Mouse (Mus musculus): ENCODE measurements at regions not wholly inside any gene's neighbourhood (a gene's known extent, or its start where the extent isn't known, plus 50 kb on each side); places are given as distances from the start of the nearest gene placed in this dataset.

DNA sequence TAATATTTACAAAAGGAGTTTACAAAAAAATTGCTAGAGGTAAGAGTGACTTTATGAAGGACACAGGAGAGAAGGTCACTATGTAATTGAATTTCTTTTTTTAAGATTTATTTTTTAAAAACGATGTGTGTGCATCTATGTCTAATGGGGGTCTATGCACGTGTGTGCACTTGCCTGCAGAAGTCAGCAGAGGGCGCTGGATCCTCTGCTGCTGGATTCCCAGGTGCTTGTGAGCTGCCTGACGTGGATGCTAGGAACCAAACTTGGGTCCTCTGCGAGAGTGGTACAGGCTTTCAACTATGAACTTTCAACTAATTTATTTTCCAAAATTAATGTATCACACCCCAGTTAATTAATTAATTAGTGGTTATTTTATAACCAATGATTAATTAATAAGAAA lies 85.0 kb downstream of the Glrx3 start:
- no peak overlapping the region for H3K27ac ChIP-seq (ENCODE audit: low read length)
- 68% methylated on average over 5 of the region's 5 CpGs for WGBS
- no peaks in the 10 kb centered on the region for H3K9me3 ChIP-seq (replicated peaks; ENCODE audit: control insufficient read depth, low read length)
- H3K4me2 ChIP-seq (ENCODE audit: low read depth, low read length), result no peak overlapping the region
- H3K4me3 ChIP-seq (ENCODE audit: low read length), result no peak overlapping the region
- H3K4me1 ChIP-seq (ENCODE audit: control insufficient read depth, insufficient read depth, low read length), result peaks cover 5% of the 10 kb centered on the region
- no peak for ATAC-seq (replicated peaks; ENCODE audit: extremely low read depth, insufficient read depth, low FRiP score)
- no peaks in the 10 kb centered on the region for H3K36me3 ChIP-seq (ENCODE audit: control insufficient read depth, insufficient read depth)
- no peak overlapping the region for H3K9ac ChIP-seq (ENCODE audit: low read length)
- no peaks in the 10 kb centered on the region for H3K27me3 ChIP-seq (ENCODE audit: control insufficient read depth, insufficient read depth, low read length)

GRCm38 (mm10) chr7:137533476-137533875 lies 96.1 kb downstream of the Glrx3 start:
- no peak for ATAC-seq (replicated peaks; ENCODE audit: extremely low read depth, insufficient read depth, low FRiP score)
- H3K36me3 ChIP-seq (ENCODE audit: control insufficient read depth, insufficient read depth), result no peaks in the 10 kb centered on the region
- no peaks in the 10 kb centered on the region for H3K27me3 ChIP-seq (ENCODE audit: control insufficient read depth, insufficient read depth, low read length)
- no peaks in the 10 kb centered on the region for H3K4me1 ChIP-seq (ENCODE audit: control insufficient read depth, insufficient read depth, low read length)
- H3K4me3 ChIP-seq (ENCODE audit: low read length), result no peak overlapping the region
- WGBS, result 69% methylated on average over 4 of the region's 4 CpGs
- H3K9ac ChIP-seq (ENCODE audit: low read length), result no peak overlapping the region
- H3K4me2 ChIP-seq (ENCODE audit: low read depth, low read length), result no peak overlapping the region
- no peaks in the 10 kb centered on the region for H3K9me3 ChIP-seq (replicated peaks; ENCODE audit: control insufficient read depth, low read length)
- no peak overlapping the region for H3K27ac ChIP-seq (ENCODE audit: low read length)

DNA sequence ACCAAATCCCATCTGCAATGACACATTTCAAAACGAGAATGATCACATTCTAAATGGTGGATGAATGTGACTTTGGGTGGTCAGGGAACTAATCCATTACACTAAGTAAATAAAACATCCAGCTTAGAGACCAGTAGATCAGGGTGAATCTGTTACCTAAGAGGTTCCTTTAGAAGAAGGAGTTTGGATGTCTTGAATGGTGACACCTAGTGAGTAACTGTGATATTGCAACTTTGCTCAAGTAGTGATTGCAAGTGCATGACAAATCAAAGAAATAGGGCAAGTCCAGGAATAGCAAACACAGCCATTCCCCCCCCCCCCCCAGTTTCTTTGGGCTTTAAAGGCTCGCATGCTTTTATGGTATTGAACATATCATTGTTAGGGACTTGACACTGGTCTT lies 112.6 kb downstream of the Glrx3 start:
- no peaks in the 10 kb centered on the region for H3K27me3 ChIP-seq (ENCODE audit: control insufficient read depth, insufficient read depth, low read length)
- no peak overlapping the region for H3K27ac ChIP-seq (ENCODE audit: low read length)
- no peak overlapping the region for H3K9ac ChIP-seq (ENCODE audit: low read length)
- 23% methylated on average over 2 of the region's 2 CpGs for WGBS
- H3K4me3 ChIP-seq (ENCODE audit: low read length), result no peak overlapping the region
- ATAC-seq (replicated peaks; ENCODE audit: extremely low read depth, insufficient read depth, low FRiP score), result no peak
- no peaks in the 10 kb centered on the region for H3K9me3 ChIP-seq (replicated peaks; ENCODE audit: control insufficient read depth, low read length)
- no peak overlapping the region for H3K4me2 ChIP-seq (ENCODE audit: low read depth, low read length)
- H3K36me3 ChIP-seq (ENCODE audit: control insufficient read depth, insufficient read depth), result no peaks in the 10 kb centered on the region
- no peaks in the 10 kb centered on the region for H3K4me1 ChIP-seq (ENCODE audit: control insufficient read depth, insufficient read depth, low read length)

DNA sequence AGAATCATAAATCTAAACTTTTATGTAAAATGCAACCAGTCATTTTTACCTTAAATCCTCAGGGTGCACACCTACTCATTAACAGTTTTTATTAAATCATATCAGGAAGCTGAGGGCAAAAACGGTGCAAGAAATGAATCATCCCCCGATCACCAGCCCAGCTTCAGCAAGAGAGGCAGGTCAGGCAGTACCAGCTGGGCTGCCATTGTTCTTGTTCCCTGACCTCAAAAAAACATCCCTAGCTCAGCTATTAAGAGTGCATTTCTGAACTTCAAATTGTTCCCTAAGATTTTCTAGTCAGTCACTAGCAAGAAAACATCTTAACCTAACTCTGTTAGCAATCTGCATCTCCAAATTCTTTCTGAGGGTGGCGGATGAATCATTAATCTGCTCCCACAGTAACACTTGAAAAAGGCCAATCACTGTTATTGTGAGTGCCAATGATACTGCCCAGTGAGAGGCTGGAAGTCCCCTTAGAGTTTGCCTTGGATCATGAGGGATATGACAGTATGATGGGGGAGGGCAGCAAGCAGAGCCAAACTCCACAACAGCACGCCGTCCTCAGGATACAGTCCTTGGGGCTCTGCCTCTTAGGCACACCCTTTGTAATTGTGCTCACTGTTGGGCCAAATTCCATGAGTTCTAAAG lies 115.3 kb downstream of the Glrx3 start:
- H3K4me3 ChIP-seq (ENCODE audit: low read length), result no peak overlapping the region
- 73% methylated on average over 5 of the region's 5 CpGs for WGBS
- H3K9me3 ChIP-seq (replicated peaks; ENCODE audit: control insufficient read depth, low read length), result no peaks in the 10 kb centered on the region

DNA sequence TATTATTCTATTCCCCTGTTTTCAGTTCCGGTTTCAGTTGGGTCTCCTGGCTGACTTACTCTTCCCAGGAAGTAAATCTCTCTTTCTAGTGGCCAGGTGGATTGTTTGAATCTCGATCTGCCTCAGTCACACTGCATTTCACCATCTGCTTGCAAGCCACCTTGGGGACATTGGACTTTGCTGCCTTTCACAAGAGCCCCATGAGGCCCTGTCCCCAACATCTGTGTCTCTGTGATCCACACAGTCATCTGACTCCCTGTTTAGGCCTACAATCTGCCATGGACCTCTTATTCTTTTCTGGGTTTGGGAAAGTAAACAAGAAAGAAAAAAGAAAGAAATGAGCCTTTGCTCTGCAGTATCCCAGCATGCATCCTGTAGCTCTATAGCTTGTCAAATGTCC lies 118.1 kb downstream of the Glrx3 start:
- H3K4me2 ChIP-seq (ENCODE audit: low read depth, low read length), result no peak overlapping the region
- H3K36me3 ChIP-seq (ENCODE audit: control insufficient read depth, insufficient read depth), result no peaks in the 10 kb centered on the region
- WGBS, result 61% methylated on average over 2 of the region's 2 CpGs
- H3K27ac ChIP-seq (ENCODE audit: low read length), result no peak overlapping the region
- no peaks in the 10 kb centered on the region for H3K9me3 ChIP-seq (replicated peaks; ENCODE audit: control insufficient read depth, low read length)
- no peak overlapping the region for H3K4me3 ChIP-seq (ENCODE audit: low read length)
- no peaks in the 10 kb centered on the region for H3K27me3 ChIP-seq (ENCODE audit: control insufficient read depth, insufficient read depth, low read length)
- no peak overlapping the region for H3K9ac ChIP-seq (ENCODE audit: low read length)
- no peaks in the 10 kb centered on the region for H3K4me1 ChIP-seq (ENCODE audit: control insufficient read depth, insufficient read depth, low read length)
- no peak for ATAC-seq (replicated peaks; ENCODE audit: extremely low read depth, insufficient read depth, low FRiP score)

More for the DNA sequence above, 115.3 kb downstream of the Glrx3 start:
- Histone ChIP-seq H3K4me2 (ENCODE audit: low read depth, low read length) (no peak overlapping the region), H3K9ac (ENCODE audit: low read length) (no peak overlapping the region), H3K27me3 (ENCODE audit: control insufficient read depth, insufficient read depth, low read length) (no peaks in the 10 kb centered on the region), H3K36me3 (ENCODE audit: control insufficient read depth, insufficient read depth) (no peaks in the 10 kb centered on the region), H3K4me1 (ENCODE audit: control insufficient read depth, insufficient read depth, low read length) (no peaks in the 10 kb centered on the region), H3K27ac (ENCODE audit: low read length) (no peak overlapping the region)
- no peak for ATAC-seq (replicated peaks; ENCODE audit: extremely low read depth, insufficient read depth, low FRiP score)

- no peaks in the 10 kb centered on the region for H3K9me3 ChIP-seq (replicated peaks; ENCODE audit: control insufficient read depth, low read length)
- H3K27me3 ChIP-seq (ENCODE audit: control insufficient read depth, insufficient read depth, low read length), result no peaks in the 10 kb centered on the region
- H3K27ac ChIP-seq (ENCODE audit: low read length), result no peak overlapping the region
- H3K4me3 ChIP-seq (ENCODE audit: low read length), result no peak overlapping the region
- H3K36me3 ChIP-seq (ENCODE audit: control insufficient read depth, insufficient read depth), result no peaks in the 10 kb centered on the region
- no peak overlapping the region for H3K4me2 ChIP-seq (ENCODE audit: low read depth, low read length)
- no peak for ATAC-seq (replicated peaks; ENCODE audit: extremely low read depth, insufficient read depth, low FRiP score)
- WGBS, result 87% methylated on average over 3 of the region's 3 CpGs
- no peaks in the 10 kb centered on the region for H3K4me1 ChIP-seq (ENCODE audit: control insufficient read depth, insufficient read depth, low read length)
- no peak overlapping the region for H3K9ac ChIP-seq (ENCODE audit: low read length)
Measured at GRCm38 (mm10) chr7:137557439-137557838, 120.0 kb downstream of the Glrx3 start.

DNA sequence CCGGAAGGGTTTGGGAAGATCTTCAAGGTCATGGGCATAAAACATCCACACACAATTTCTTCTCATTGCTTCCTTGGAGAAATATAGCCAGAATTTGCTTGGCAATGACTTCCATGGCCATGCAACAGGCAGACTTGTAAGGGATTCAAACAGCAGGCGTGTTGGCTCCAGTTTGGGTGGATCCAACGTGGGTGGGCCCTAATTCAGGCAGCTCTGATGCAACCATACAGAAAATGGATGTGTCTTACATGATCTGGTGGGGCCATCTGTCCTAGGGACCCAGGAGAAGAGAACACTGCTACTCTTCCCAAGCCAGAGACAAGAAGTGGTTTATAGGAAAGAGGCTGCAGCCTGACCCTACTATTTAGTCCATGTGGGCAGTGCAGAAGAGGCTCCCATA lies 121.5 kb downstream of the Glrx3 start:
- no peaks in the 10 kb centered on the region for H3K27me3 ChIP-seq (ENCODE audit: control insufficient read depth, insufficient read depth, low read length)
- H3K36me3 ChIP-seq (ENCODE audit: control insufficient read depth, insufficient read depth), result no peaks in the 10 kb centered on the region
- no peak overlapping the region for H3K4me2 ChIP-seq (ENCODE audit: low read depth, low read length)
- no peak for ATAC-seq (replicated peaks; ENCODE audit: extremely low read depth, insufficient read depth, low FRiP score)
- 65% methylated on average over 3 of the region's 3 CpGs for WGBS
- H3K9me3 ChIP-seq (replicated peaks; ENCODE audit: control insufficient read depth, low read length), result no peaks in the 10 kb centered on the region
- no peak overlapping the region for H3K9ac ChIP-seq (ENCODE audit: low read length)
- H3K4me3 ChIP-seq (ENCODE audit: low read length), result no peak overlapping the region
- no peak overlapping the region for H3K27ac ChIP-seq (ENCODE audit: low read length)
- H3K4me1 ChIP-seq (ENCODE audit: control insufficient read depth, insufficient read depth, low read length), result no peaks in the 10 kb centered on the region

- H3K9ac ChIP-seq (ENCODE audit: low read length), result no peak overlapping the region
- 0 out of 2 replicates have a peak, but pooled peaks cover 2% of the 10 kb centered on the region for H3K9me3 ChIP-seq (replicated peaks; ENCODE audit: control insufficient read depth, low read length)
- WGBS, result 55% methylated on average over 2 of the region's 2 CpGs
- H3K36me3 ChIP-seq (ENCODE audit: control insufficient read depth, insufficient read depth), result no peaks in the 10 kb centered on the region
- H3K4me2 ChIP-seq (ENCODE audit: low read depth, low read length), result no peak overlapping the region
- H3K4me3 ChIP-seq (ENCODE audit: low read length), result no peak overlapping the region
- ATAC-seq (replicated peaks; ENCODE audit: extremely low read depth, insufficient read depth, low FRiP score), result no peak
- no peaks in the 10 kb centered on the region for H3K4me1 ChIP-seq (ENCODE audit: control insufficient read depth, insufficient read depth, low read length)
- H3K27me3 ChIP-seq (ENCODE audit: control insufficient read depth, insufficient read depth, low read length), result no peaks in the 10 kb centered on the region
- H3K27ac ChIP-seq (ENCODE audit: low read length), result no peak overlapping the region
Measured at GRCm38 (mm10) chr7:137570199-137570598, 132.8 kb downstream of the Glrx3 start.

- no peak overlapping the region for H3K27ac ChIP-seq (ENCODE audit: low read length)
- 0 out of 2 replicates have a peak, but pooled peaks cover 2% of the 10 kb centered on the region for H3K9me3 ChIP-seq (replicated peaks; ENCODE audit: control insufficient read depth, low read length)
- no peak overlapping the region for H3K4me2 ChIP-seq (ENCODE audit: low read depth, low read length)
- WGBS, result 76% methylated on average over 3 of the region's 3 CpGs
- no peaks in the 10 kb centered on the region for H3K27me3 ChIP-seq (ENCODE audit: control insufficient read depth, insufficient read depth, low read length)
- no peaks in the 10 kb centered on the region for H3K36me3 ChIP-seq (ENCODE audit: control insufficient read depth, insufficient read depth)
- no peak overlapping the region for H3K9ac ChIP-seq (ENCODE audit: low read length)
- no peaks in the 10 kb centered on the region for H3K4me1 ChIP-seq (ENCODE audit: control insufficient read depth, insufficient read depth, low read length)
- ATAC-seq (replicated peaks; ENCODE audit: extremely low read depth, insufficient read depth, low FRiP score), result no peak
- H3K4me3 ChIP-seq (ENCODE audit: low read length), result no peak overlapping the region
Measured at GRCm38 (mm10) chr7:137575491-137575890, 138.1 kb downstream of the Glrx3 start.

Measured in heart, embryonic 16.5 days (tissue).